Mouse (Mus musculus) midbrain, embryonic 15.5 days (tissue): ENCODE data around the gene Fbxo4. TPM values are rescaled to one million over a fixed set of nuclear protein-coding genes. Genes with fewer than 3 reads are reported as not detected.

Experiments used
- ATAC-seq: fragments of 200-750 bp; cut with Nextera tagmentation; replicated peaks from 2 replicates; pipeline ENCODE4 v1.8.0; 2017; ENCODE audit warnings: moderate TSS enrichment
- H3K27ac ChIP-seq: fragments of 300-500 bp; sonication (generic); 2 replicates; pipeline ENCODE4 v1.5.1; 2015; ENCODE audit warnings: mild to moderate bottlenecking, inconsistent platforms
- H3K27me3 ChIP-seq: fragments of 300-500 bp; sonication (generic); replicated peaks from 2 replicates; pipeline ENCODE4 v1.6.1; 2015; ENCODE audit warnings: inconsistent platforms
- H3K36me3 ChIP-seq: fragments of 300-500 bp; sonication (generic); replicated peaks from 2 replicates; pipeline ENCODE4 v1.6.1; 2015; ENCODE audit warnings: inconsistent platforms
- H3K4me1 ChIP-seq: fragments of 300-500 bp; sonication (generic); 2 replicates; pipeline ENCODE4 v1.6.1; 2015; ENCODE audit warnings: inconsistent platforms
- H3K4me2 ChIP-seq: fragments of 300-500 bp; sonication (generic); 2 replicates; pipeline ENCODE4 v1.6.1; 2015; ENCODE audit warnings: inconsistent platforms, mild to moderate bottlenecking, moderate library complexity
- H3K4me3 ChIP-seq: fragments of 300-500 bp; sonication (generic); 2 replicates; pipeline ENCODE4 v1.5.1; 2015; ENCODE audit warnings: mild to moderate bottlenecking, inconsistent platforms
- H3K9ac ChIP-seq: fragments of 300-500 bp; sonication (generic); 2 replicates; pipeline ENCODE4 v1.6.1; 2015; ENCODE audit warnings: mild to moderate bottlenecking, inconsistent platforms
- H3K9me3 ChIP-seq: fragments of 300-500 bp; sonication (generic); 2 replicates; pipeline ENCODE4 v1.6.1; 2016; ENCODE audit warnings: inconsistent platforms
- WGBS: fragments of 180-500 bp; shearing (Covaris S2); methylation state at CpG from one replicate; pipeline ENCODE4 v1.1.7; 2015; ENCODE audit warnings: mixed read lengths; 5-methylcytosine and 5-hydroxymethylcytosine counted together
- polyA plus RNA-seq: library from polyadenylated mRNA; unstranded; fragments of >200 nt; fragmentation: Nextera tagmentation; extraction: Ambion mirVana; gene quantifications from 2 replicates; pipeline ENCODE4 v1.2.1, GENCODE M21; 2015

The Fbxo4 gene
- polyA plus RNA-seq, 1 experiment from 2014 or later: 7.9 TPM

DNA sequence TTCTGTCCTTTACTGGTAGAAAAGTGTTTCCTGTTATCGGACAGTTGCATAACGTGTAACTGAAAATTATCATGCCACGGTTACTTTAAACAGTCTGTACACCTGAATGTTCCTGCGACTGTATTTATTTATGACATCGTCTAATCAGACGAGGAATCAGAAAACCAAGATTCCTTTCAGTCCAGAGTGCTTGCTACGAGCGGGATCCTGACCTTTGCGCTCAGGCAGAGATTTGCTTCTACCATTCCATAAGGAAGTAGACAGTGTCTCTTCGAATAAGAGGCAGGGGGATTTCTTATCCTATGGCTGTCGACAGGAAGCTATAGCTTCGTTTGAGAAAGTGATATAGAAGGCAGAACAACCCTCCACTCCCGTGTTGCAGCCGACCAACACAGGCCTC, 9.6 kb downstream of the Fbxo4 start:
- Histone ChIP-seq H3K36me3 (no peaks in the 10 kb centered on the region; the same call in 1 of the 2 replicates), H3K9me3 (no peaks in the 10 kb centered on the region), H3K27ac (no peak overlapping the region), H3K27me3 (no peaks in the 10 kb centered on the region), H3K4me2 (no peak overlapping the region), H3K4me1 (no peaks in the 10 kb centered on the region), H3K4me3 (no peak overlapping the region), H3K9ac (no peak overlapping the region)
- WGBS: 93% methylated on average over 14 of the region's 14 CpGs
- no peak for ATAC-seq

GRCm38 (mm10) chr15:3962251-3962650, 17.1 kb downstream of the Fbxo4 start:
- Histone ChIP-seq H3K4me2 (no peak overlapping the region), H3K9ac (no peak overlapping the region), H3K36me3 (no peaks in the 10 kb centered on the region), H3K9me3 (no peaks in the 10 kb centered on the region), H3K27ac (no peak overlapping the region), H3K27me3 (no peaks in the 10 kb centered on the region), H3K4me1 (no peaks in the 10 kb centered on the region), H3K4me3 (no peak overlapping the region)
- WGBS: 78% methylated on average over 8 of the region's 8 CpGs
- ATAC-seq: no peak

DNA sequence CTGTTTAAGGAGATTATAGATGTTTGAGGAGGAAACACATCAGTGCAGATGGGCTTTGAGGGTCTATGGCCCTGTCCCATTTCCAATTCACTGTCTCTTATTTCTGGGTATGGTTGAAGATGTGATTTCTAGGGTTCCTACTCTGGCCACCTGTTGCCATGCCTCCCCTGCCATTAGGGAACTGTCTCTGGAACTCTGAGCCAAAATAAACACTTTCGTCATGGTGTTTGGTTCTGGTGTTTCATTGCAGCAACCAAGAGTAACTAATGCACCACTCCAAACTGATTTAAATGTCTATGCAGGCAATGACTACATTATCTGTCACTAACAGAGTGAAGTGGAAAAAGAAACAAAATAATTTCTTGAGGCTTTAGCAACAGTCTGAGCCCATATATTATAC, 19.3 kb downstream of the Fbxo4 start:
- Histone ChIP-seq H3K27ac (no peak overlapping the region), H3K9me3 (no peaks in the 10 kb centered on the region), H3K27me3 (no peaks in the 10 kb centered on the region), H3K4me1 (no peaks in the 10 kb centered on the region), H3K36me3 (no peaks in the 10 kb centered on the region), H3K9ac (no peak overlapping the region), H3K4me3 (no peak overlapping the region), H3K4me2 (no peak overlapping the region)
- WGBS: 50% methylated on average over 1 of the region's 1 CpGs
- ATAC-seq: no peak

DNA sequence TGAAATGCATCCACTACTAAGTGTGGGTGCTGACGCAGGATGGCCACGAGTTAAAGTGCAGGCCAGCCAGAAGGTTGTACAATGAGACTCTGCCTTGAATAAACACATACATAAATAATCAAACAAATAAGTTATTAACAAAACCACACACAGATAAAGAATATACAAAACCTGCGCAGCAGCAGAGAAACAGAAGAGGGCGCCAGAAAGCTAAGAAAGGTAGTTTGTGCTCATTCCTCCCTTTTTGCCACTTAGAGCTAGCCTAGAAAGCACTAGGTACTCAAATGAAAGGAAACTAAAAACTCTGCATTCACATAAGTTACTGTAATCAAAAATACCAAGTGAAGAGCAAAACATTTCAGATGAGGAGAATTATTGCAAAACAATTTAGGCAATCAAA, 21.4 kb downstream of the Fbxo4 start:
- H3K4me1 ChIP-seq: no peaks in the 10 kb centered on the region
- H3K4me2 ChIP-seq: no peak overlapping the region
- H3K36me3 ChIP-seq: no peaks in the 10 kb centered on the region
- H3K27me3 ChIP-seq: no peaks in the 10 kb centered on the region
- H3K9ac ChIP-seq: no peak overlapping the region
- 31% methylated on average over 4 of the region's 4 CpGs for WGBS
- no peak overlapping the region for H3K4me3 ChIP-seq
- no peaks in the 10 kb centered on the region for H3K9me3 ChIP-seq
- H3K27ac ChIP-seq: no peak overlapping the region
- ATAC-seq: no peak

DNA sequence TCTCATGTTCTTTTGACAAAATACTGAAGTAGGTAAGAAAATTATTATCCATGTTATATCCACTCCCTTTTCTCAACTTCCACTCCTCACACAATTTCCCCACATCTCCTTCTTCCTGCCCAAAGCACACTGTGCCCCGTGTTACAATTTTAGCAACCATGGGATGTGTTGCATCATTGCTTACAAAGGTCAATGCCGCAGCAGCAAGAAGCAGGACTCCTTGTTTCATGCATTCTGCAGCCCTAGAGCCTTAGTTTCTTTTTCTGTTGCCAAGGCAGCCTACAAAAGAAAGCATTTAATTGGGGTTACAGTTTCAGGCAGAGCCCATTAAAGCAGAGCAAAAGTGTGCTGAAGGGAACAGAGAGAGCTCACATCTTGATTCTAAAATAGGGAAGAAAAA, 24.4 kb downstream of the Fbxo4 start:
- 54% methylated on average over 2 of the region's 2 CpGs for WGBS

GRCm38 (mm10) chr15:3938132-3938531, 41.2 kb downstream of the Fbxo4 start:
- 93% methylated on average over 2 of the region's 2 CpGs for WGBS
- no peak overlapping the region for H3K27ac ChIP-seq
- ATAC-seq: no peak
- H3K4me3 ChIP-seq: no peak overlapping the region
- H3K4me1 ChIP-seq: no peaks in the 10 kb centered on the region
- H3K9me3 ChIP-seq: no peaks in the 10 kb centered on the region
- H3K9ac ChIP-seq: no peak overlapping the region
- H3K36me3 ChIP-seq: no peaks in the 10 kb centered on the region
- H3K4me2 ChIP-seq: no peak overlapping the region
- H3K27me3 ChIP-seq: no peaks in the 10 kb centered on the region

More for the DNA sequence above, 24.4 kb downstream of the Fbxo4 start:
- H3K4me1 ChIP-seq: no peaks in the 10 kb centered on the region
- no peaks in the 10 kb centered on the region for H3K9me3 ChIP-seq
- H3K9ac ChIP-seq: no peak overlapping the region
- H3K4me2 ChIP-seq: no peak overlapping the region
- no peak overlapping the region for H3K27ac ChIP-seq
- ATAC-seq: no peak
- H3K36me3 ChIP-seq: no peaks in the 10 kb centered on the region
- no peak overlapping the region for H3K4me3 ChIP-seq
- H3K27me3 ChIP-seq: no peaks in the 10 kb centered on the region

- 88% methylated on average over 3 of the region's 3 CpGs for WGBS
- no peaks in the 10 kb centered on the region for H3K27me3 ChIP-seq
- H3K4me2 ChIP-seq: no peak overlapping the region
- H3K27ac ChIP-seq: no peak overlapping the region
- no peak overlapping the region for H3K9ac ChIP-seq
- no peaks in the 10 kb centered on the region for H3K9me3 ChIP-seq
- no peak overlapping the region for H3K4me3 ChIP-seq
- no peak for ATAC-seq
- H3K4me1 ChIP-seq: no peaks in the 10 kb centered on the region
- H3K36me3 ChIP-seq: no peaks in the 10 kb centered on the region
These were observed 43.3 kb downstream of the Fbxo4 start for GRCm38 (mm10) chr15:3936056-3936455.

DNA sequence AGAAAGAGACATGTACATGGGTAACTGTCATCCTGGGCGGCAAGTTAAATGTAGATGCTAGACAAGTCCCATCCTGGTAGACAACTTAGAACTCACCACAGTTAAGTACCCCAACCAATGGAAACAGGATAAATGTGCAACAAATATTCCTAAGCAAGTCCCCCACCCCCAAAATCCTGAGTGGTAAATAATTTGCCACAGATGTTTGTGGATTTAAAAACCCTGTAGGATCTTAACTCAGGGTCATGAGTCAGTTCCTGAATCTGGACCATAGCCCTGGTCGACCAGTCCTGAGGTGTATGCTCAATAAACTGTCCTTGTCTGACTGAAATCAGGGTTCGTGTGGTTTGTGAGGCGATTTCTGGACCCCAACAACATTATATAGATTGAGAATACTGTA, 45.9 kb downstream of the Fbxo4 start:
- H3K36me3 ChIP-seq: no peaks in the 10 kb centered on the region
- no peak for ATAC-seq
- no peak overlapping the region for H3K27ac ChIP-seq
- WGBS: 91% methylated on average over 4 of the region's 4 CpGs
- no peak overlapping the region for H3K9ac ChIP-seq
- no peaks in the 10 kb centered on the region for H3K4me1 ChIP-seq
- no peaks in the 10 kb centered on the region for H3K9me3 ChIP-seq
- H3K27me3 ChIP-seq: no peaks in the 10 kb centered on the region
- no peak overlapping the region for H3K4me3 ChIP-seq
- H3K4me2 ChIP-seq: no peak overlapping the region

- H3K4me2 ChIP-seq: no peak overlapping the region
- no peak for ATAC-seq
- H3K4me3 ChIP-seq: no peak overlapping the region
- H3K36me3 ChIP-seq: no peaks in the 10 kb centered on the region
- no peaks in the 10 kb centered on the region for H3K27me3 ChIP-seq
- 97% methylated on average over 1 of the region's 1 CpGs for WGBS
- no peaks in the 10 kb centered on the region for H3K9me3 ChIP-seq
- no peaks in the 10 kb centered on the region for H3K4me1 ChIP-seq
- H3K9ac ChIP-seq: no peak overlapping the region
- no peak overlapping the region for H3K27ac ChIP-seq
These were observed 47.4 kb downstream of the Fbxo4 start for GRCm38 (mm10) chr15:3931931-3932330.

Other genes starting within 250 kb of the Fbxo4 start
- 39.3 and 41.2 TPM in 2 replicates for gene AW549877, start 16.2 kb upstream of the Fbxo4 start, polyA plus RNA-seq
- gene Oxct1, start 46.8 kb upstream of the Fbxo4 start, polyA plus RNA-seq: 285 and 301 TPM in 2 replicates